Mouse (Mus musculus) heart, postnatal 25 days (tissue): Measurements from ENCODE around the gene Hmgxb4. TPM values are rescaled to one million over a fixed set of nuclear protein-coding genes. Genes with fewer than 3 reads are reported as not detected.
A peak's percentile ranks its signal among the peaks of the same experiment; 100 is the strongest.

Experiments
- DNase-seq: peaks from one replicate; pipeline ENCODE4 v3.0.0; 2022; ENCODE audit warnings: low spot score
- intact Hi-C: fragments of 180-260 bp; cut with DNase I; formaldehyde crosslinking; loops from one replicate; pipeline ENCODE4 v1.15.1; 2025
- total RNA-seq, 2 experiments: library from RNA; stranded (reverse); gene quantifications; 2 replicates each; pipeline ENCODE4 v1.2.3; 2021

The Hmgxb4 gene
- total RNA-seq, 2 experiments from 2014 or later = 12.4 to 16.3 TPM

DNA sequence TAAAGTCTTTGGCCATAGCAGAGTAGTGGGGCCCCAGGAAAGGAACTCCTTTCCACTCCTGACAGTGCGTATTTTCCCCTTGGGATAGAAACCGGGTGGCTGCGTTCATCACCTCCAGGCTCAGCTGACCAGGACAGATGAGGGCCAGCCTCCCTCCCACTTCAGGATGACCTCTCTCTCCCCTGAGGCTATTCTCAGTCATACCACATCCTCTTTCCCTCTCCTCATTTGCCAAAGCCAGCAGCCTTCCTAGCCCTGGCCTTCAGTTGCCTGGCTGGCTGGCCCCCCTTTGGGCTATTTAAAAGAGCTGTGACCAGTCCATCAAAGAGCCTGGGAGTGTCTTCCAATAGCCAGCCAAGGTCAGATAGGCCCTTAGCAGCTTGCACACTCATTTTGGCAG lies 70.1 kb downstream of the Hmgxb4 start:
- intact Hi-C loops = no loop called here
- DNase-seq = peak; percentile 39

DNA sequence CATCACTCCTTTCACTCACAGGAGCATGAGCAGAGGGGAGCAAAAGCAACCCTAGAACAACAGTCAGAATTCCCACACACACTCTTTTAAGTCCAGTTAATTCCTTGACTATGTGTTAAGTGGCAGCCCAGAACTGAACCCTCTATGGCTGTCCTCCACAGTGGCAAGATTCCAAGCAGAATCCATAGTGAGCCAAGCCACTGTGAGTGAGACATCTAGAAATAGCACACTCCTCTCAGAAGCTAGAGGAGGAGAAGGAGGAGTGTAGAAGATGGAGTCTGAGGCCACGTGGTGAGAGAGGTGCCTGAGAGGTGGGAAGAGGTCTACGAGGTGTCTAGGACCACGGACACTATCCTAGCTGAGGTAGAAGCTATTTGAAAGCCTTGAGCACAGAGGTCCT lies 71.6 kb downstream of the Hmgxb4 start:
- intact Hi-C loops = no loop called here
- no peak for DNase-seq

DNA sequence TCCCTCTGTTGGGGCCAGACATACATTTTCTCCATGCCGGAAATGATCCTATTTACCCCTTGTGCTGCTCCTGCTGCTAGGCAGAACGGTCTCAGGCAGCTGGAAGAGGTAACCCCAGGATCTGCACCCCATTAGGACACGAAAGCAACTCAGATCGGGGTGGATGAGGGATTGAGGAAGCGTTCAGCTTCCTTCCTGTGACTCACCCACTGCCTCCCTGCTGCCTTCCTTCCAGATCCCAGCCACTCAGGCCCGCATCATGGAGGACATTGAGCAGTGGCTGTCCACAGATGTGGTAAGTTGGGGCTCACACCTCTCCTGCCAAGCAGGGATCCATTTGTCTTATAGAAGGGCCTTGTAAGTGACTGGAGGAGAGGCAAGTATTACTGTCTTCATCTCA lies 74.1 kb downstream of the Hmgxb4 start:
- intact Hi-C loops = no loop called here
- DNase-seq = no peak

DNA sequence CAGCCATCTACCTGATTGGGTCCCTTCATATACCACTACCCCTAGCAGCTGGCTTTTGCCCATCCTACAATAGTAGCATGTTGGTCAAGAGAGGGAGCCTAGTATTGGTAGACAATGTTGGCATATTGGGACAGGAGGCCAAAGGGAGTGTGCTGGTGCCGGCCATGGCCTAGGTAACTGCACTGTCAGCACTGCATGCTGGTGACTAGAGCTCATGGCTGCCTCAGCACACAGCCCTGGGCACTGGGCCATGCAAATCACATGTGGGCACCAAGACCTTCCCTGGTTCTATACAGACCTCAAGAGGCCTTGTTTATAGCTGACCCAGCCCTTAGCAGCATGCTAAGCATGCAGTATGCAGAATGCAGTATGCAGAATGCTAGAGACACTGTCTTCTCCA lies 77.1 kb downstream of the Hmgxb4 start:
- intact Hi-C loops = loop anchor here (2.0 to 5.0 kb wide), 2 partner anchors 147 to 202 kb away; no protein-coding TSS in a partner anchor
- DNase-seq = no peak

DNA sequence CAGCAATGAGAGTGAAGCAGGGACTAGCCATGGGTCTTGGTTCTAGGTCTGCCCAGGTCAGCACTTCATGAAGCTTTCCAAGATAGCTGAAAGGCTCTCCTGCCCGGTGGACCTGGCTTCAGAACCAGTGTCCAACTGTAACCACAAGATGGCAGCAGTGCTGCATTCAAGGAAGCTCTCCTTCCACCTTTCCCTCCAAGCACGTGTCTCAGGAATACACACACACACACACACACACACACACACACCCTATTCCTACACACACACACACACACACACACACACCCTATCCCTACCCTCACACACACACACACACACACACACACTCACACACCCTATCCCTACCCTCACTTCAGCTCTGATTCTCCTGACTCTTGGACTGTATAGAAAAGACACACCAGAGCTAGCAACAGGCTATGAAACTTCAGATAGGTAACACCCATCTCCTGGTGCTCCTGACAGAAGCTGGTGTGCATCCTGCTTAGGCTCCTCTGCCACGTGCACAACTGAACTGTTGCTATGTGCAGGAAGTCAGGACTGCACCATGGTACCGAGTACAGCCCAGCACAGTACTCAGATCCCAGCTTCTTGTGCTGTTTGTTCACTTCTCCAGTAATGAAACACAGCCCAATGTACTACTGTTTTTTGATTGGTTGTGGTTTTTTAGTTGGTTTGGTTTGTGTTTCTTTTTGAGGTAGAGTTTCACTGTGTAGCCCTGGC lies 78.6 kb downstream of the Hmgxb4 start:
- intact Hi-C loops = loop anchor here (1.0 to 5.0 kb wide), 3 partner anchors 37 to 201 kb away; no protein-coding TSS in a partner anchor

DNA sequence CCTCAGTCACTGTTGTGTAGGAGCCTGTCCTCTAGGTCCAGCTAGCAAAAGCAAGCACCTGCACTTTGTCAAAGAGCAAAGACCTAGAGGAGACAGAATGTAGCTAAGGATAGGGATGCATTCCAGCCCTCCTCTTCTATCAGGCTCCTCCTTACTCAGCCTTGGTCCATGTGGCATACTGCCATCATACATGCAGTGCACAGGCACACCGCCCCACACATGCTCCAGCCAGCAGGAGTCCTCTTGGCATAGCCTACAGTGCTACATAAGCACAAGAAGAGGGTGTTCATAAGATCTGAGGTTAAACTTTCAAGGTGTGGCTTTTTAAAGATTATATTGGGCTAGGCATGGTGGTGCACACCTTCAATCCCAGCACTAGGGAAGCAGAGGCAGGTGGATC lies 81.7 kb downstream of the Hmgxb4 start:
- intact Hi-C loops = loop anchor here (5.0 kb wide), 1 partner anchor 197 kb away; no protein-coding TSS in a partner anchor
- DNase-seq = no peak

More for the DNA sequence above, 78.6 kb downstream of the Hmgxb4 start:
- peak; percentile 56 for DNase-seq

DNA sequence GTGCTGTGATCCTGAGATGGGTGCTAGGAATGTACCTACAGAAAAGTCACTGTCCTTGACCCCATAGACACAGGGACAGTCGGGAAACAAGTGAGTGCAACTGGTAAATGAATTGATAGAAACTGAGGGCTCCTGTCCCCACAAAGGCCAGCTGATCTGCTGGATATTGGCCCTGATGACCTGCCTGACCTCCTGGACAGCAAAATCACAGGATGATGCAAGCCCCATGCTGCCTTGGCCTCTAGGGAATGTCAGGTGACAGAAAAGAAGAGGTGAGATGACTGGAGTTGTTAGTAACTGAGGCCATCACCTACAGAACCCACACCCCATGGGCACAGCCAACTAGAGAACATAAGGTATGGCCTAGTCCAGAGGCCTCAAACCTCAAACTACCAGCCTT lies 85.1 kb downstream of the Hmgxb4 start:
- intact Hi-C loops = loop anchor here (2.0 kb wide), 1 partner anchor 17 kb away; no protein-coding TSS in a partner anchor
- DNase-seq = no peak

DNA sequence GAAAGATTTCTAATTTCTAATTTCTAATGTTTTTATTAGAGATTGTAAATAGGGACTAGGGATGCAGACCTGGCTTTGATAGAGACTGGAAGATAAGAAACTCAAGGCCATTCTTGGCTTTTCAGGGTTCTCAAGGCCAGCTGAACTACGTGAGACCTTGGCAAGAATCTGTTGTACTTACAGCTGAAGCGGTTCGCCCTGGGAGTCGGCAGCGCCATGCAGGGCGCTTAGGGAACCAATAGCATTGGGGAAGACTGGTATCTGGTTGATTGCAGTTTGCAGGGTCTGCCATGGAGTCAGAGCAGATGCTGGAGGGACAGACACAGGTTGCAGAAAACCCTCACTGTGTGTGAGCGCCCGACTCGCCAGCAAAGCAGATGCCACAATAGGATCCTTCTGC lies 85.7 kb downstream of the Hmgxb4 start:
- DNase-seq = no peak
- intact Hi-C loops = loop anchor here (2.0 kb wide), 1 partner anchor 16 kb away; no protein-coding TSS in a partner anchor

Other genes starting within 250 kb of the Hmgxb4 start
- gene Isx, start 120.2 kb upstream of the Hmgxb4 start, total RNA-seq = under 1 TPM in 1 of 2 experiments, not detected in 1; 0.14 TPM
- gene Tom1, start 40.3 kb downstream of the Hmgxb4 start, total RNA-seq = 10 to 100 TPM; 56.2 to 63.1 TPM
- gene Hmox1, start 100.3 kb downstream of the Hmgxb4 start, total RNA-seq = 10 to 100 TPM in 1 of 2 experiments, 1 to 10 TPM in 1; 7.9 to 10.4 TPM
- gene Mcm5, start 116.2 kb downstream of the Hmgxb4 start, total RNA-seq = 1 to 10 TPM; 4.3 to 4.4 TPM
- 1 to 10 TPM; 3.1 to 3.8 TPM for gene Rasd2, start 220.6 kb downstream of the Hmgxb4 start, total RNA-seq